Mouse (Mus musculus) thymus, postnatal 14 days (tissue): ENCODE measurements around the gene Arid3a.

ENCODE experiments used
- DNase-seq: peaks from one replicate; pipeline ENCODE4 v3.0.0; 2021

The Arid3a gene

GRCm38 (mm10) chr10:80003374-80004232 lies 76.8 kb downstream of the Arid3a start:
- no peak for DNase-seq

- DNase-seq, result no peak
Measured at GRCm38 (mm10) chr10:80004233-80004705, 77.4 kb downstream of the Arid3a start.
